Mouse (Mus musculus): Measurements from ENCODE around the gene Tspan7. TPM values are rescaled to one million over a fixed set of nuclear protein-coding genes. Genes with fewer than 3 reads are reported as not detected.

Tspan7 gene
- total RNA-seq, 2 experiments from 2014 or later = 97.5 to 104 TPM

- no peak for DNase-seq (ENCODE audit: low spot score in 2 of 2)
Measured at GRCm38 (mm10) chrX:10539482-10540166, 54.7 kb downstream of the Tspan7 start.

- DNase-seq (ENCODE audit: low spot score in 2 of 2) = no peak
Measured at GRCm38 (mm10) chrX:10546840-10547239, 61.9 kb downstream of the Tspan7 start.

GRCm38 (mm10) chrX:10549708-10550107, 64.8 kb downstream of the Tspan7 start:
- DNase-seq (ENCODE audit: low spot score in 2 of 2) = no peak

DNA sequence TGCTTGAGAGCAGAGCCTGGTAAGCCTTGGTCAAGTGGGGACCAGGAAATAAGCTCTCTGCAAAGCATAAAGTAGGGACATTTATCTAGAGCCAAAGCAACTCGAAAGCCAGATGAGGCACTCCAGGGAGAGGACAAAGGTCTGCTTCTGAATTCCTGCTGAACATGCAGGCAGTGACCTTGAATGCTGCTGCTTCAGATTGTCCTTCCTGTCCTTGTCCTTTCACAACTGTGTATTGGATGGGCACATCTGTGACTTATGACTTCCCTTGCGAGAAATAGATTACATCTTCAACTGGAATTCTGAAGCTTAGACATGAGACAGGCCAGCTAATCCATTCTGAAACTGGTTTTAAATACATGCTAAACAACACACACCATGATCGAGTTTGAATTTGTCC, 71.9 kb downstream of the Tspan7 start:
- no peak for DNase-seq (ENCODE audit: low spot score in 2 of 2)

DNA sequence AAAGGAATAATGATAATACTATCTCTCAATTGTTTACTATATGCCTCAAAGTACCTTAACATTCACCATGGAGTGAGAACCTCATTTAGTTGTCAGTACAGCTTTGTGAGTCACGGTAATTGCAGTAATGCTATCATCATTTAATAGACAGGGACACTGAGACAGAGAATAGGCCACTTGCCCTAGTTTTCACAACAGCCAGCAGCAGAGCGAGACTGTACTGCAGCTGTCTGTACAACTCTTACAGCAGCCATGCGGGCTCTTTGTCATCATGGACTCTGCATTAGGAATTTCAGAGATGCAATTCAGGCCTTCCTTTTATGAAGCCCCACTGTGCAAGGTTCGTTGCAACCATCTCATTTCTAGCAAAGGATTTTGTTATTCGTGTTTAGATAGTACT, 72.6 kb downstream of the Tspan7 start:
- no peak for DNase-seq (ENCODE audit: low spot score in 2 of 2)

DNA sequence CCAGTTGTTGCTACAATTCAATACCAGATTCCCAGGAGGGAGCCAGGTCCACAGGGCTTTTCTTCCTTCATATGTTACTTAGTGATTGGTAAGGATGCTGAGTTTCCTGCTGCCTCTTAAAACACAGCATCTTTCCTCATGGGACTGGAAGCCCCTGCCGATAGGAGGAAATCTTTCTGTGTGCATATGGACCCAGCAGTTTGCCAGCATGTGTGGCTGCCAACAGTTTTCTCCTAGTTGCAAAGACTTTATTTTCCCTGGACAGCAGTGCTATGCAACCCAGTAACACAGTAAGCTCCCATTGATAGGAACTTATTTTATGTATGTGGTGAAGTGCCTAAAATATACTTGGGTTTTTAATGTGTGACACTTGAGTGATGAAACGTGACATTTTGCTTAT, 73.7 kb downstream of the Tspan7 start:
- no peak for DNase-seq (ENCODE audit: low spot score in 2 of 2)

DNA sequence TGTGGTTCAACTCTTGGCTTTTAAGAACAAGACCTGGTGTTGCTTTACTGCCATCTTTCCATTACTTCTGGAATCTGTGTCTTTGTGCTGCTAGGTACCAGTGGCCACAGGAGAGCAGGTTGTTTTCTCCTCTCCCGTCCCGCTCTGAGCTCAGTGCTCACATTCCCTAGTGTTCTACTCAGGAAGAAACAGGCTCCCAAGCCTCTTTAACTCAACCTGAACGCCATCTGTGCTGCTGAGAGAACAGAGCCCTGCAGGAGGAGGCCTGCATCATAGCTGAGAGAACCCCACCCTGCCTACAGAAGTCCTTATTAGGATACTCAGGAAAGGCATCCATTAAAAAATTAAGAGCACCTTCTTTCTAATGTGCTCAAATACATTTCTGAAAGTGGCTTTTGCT, 80.9 kb downstream of the Tspan7 start:
- no peak for DNase-seq (ENCODE audit: low spot score in 2 of 2)

DNA sequence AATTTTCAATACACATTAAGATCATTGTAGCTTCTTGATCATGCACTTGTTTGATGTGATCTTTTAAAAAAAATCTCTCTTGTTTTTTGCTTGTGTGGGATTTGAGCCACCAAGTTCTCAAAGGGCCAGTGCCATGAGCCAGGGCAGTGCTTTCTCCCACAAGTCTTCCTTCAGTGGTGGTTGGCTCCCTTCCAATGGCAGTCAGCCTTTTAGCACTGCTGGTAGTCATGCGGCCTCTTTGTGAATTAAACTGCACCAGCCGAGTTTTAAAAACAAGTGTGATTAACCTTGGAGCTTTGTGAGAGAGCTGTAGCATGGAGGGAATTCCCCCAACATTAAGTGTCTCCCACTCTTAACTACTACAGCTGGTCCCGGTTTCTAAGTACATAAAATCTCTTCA, 89.6 kb downstream of the Tspan7 start:
- DNase-seq (ENCODE audit: low spot score in 2 of 2) = no peak

DNA sequence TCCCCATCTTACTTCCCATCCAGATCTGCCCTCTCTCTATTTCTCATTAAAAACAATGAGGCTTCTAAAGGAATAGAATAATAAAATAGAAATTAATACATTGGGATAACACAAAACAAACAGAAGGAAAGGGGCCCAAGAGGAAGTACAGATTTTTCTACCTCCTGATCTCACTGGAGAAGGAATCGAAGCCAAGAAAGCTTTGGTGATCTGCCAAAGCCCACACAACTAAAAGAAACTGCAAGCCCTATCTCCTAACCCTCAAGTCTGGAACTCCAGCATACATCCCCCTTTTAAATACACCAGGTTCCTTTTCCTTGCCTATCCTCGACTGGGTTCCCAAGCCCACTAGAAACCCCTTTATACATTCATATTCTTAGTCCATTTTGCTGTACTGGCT, 90.4 kb downstream of the Tspan7 start:
- DNase-seq (ENCODE audit: low spot score in 2 of 2) = no peak

GRCm38 (mm10) chrX:10576349-10576748, 91.4 kb downstream of the Tspan7 start:
- DNase-seq (ENCODE audit: low spot score in 2 of 2) = no peak

GRCm38 (mm10) chrX:10577356-10577755, 92.4 kb downstream of the Tspan7 start:
- DNase-seq (ENCODE audit: low spot score in 2 of 2) = no peak

- no peak for DNase-seq (ENCODE audit: low spot score in 2 of 2)
Measured at GRCm38 (mm10) chrX:10582731-10583130, 97.8 kb downstream of the Tspan7 start.

DNA sequence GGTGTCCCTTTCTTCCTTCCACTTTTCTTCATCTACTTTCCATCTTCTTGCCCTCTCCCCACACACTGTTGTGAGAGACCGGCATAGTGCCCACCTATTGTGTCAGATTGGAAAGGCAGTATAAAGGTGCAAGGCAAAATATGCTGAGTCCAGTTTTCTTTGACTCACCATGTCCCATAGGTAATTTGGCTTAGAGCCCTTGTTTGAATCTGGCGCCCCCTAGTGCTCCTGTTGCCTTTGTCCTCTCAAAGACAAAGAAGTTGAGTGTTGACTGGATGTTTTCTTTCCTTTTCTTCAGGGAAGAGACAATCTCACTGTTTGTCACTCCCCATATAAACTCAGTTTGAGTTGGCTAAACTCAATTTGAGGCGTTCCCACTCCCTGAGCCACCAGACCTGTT, 107.3 kb downstream of the Tspan7 start:
- DNase-seq (ENCODE audit: low spot score in 2 of 2) = peak in 1 of 2 experiments; percentile 6

DNA sequence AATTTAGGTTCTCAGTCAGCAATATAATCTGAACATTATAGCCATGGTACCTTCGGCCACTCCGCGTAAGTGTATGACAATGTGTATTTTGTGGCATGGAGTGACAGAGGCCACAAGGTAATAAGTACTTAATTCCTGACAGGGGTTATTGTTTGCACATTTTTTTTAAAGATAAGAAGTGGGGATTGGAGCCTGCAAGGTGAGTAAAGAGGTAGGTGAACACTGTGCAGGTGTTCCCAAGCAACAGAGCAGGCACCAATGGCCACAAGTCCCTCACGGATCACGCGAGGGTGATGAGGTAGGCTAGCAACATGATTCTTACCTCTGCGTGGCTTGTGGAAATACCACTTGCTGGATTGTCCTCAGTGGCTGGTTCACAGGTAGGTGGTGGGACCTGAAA, 108.6 kb downstream of the Tspan7 start:
- no peak for DNase-seq (ENCODE audit: low spot score in 2 of 2)

GRCm38 (mm10) chrX:10617119-10617518, 132.2 kb downstream of the Tspan7 start:
- no peak for DNase-seq (ENCODE audit: low spot score in 2 of 2)

- no peak for DNase-seq (ENCODE audit: low spot score in 2 of 2)
Measured at GRCm38 (mm10) chrX:10641062-10641461, 156.1 kb downstream of the Tspan7 start.

Other genes with a start within 250 kb of the Tspan7 start
- gene Otc, start 232.9 kb upstream of the Tspan7 start, total RNA-seq (2021) = 1 to 10 TPM in 1 of 2 experiments, under 1 TPM in 1; 0.20 to 10.0 TPM
- 10 to 100 TPM; 62.8 to 63.4 TPM for gene Mid1ip1, start 229.9 kb downstream of the Tspan7 start, total RNA-seq (2021)

Data from adrenal gland, postnatal 4 days (tissue).